Mouse (Mus musculus) neural tube, embryonic 12.5 days (tissue): ENCODE measurements at regions not wholly inside any gene's neighbourhood (a gene's known extent, or its start where the extent isn't known, plus 50 kb on each side); places are given as distances from the start of the nearest gene placed in this dataset.
"Not testable (repeated sequence)": the region's sequence is repeated elsewhere in the genome, so short reads cannot be mapped to it uniquely, and the experiment has no call there.

Source experiments
- ATAC-seq: fragments of 200-750 bp; cut with Nextera tagmentation; 2 replicates; pipeline ENCODE4 v1.8.0; 2017; ENCODE audit warnings: low read depth, mild to moderate bottlenecking, moderate TSS enrichment, moderate library complexity; ENCODE audit not compliant: low FRiP score
- H3K27ac ChIP-seq: fragments of 300-500 bp; sonication (generic); 2 replicates; pipeline ENCODE4 v1.5.1; 2016
- H3K27me3 ChIP-seq: fragments of 300-500 bp; sonication (generic); replicated peaks from 2 replicates; pipeline ENCODE4 v1.6.1; 2016; ENCODE audit warnings: mild to moderate bottlenecking
- H3K36me3 ChIP-seq: fragments of 300-500 bp; sonication (generic); 2 replicates; pipeline ENCODE4 v1.6.1; 2016; ENCODE audit warnings: mild to moderate bottlenecking
- H3K4me1 ChIP-seq: fragments of 300-500 bp; sonication (generic); 2 replicates; pipeline ENCODE4 v1.6.1; 2016
- H3K4me2 ChIP-seq: fragments of 300-500 bp; sonication (generic); replicated peaks from 2 replicates; pipeline ENCODE4 v1.6.1; 2016; ENCODE audit warnings: mild to moderate bottlenecking
- H3K4me3 ChIP-seq: fragments of 300-500 bp; sonication (generic); 2 replicates; pipeline ENCODE4 v1.5.1; 2016
- H3K9ac ChIP-seq: fragments of 300-500 bp; sonication (generic); 2 replicates; pipeline ENCODE4 v1.6.1; 2016; ENCODE audit warnings: mild to moderate bottlenecking
- H3K9me3 ChIP-seq: fragments of 300-500 bp; sonication (generic); 2 replicates; pipeline ENCODE4 v1.6.1; 2016; ENCODE audit warnings: mild to moderate bottlenecking
- WGBS: fragments of 180-500 bp; shearing (Covaris S2); methylation state at CpG from one replicate; pipeline ENCODE4 v1.1.7; 2016; 5-methylcytosine and 5-hydroxymethylcytosine counted together

- Histone ChIP-seq H3K4me2 (no peak overlapping the region), H3K27me3 (no peaks in the 10 kb centered on the region), H3K27ac (no peak overlapping the region), H3K9ac (no peak overlapping the region), H3K36me3 (no peaks in the 10 kb centered on the region), H3K4me3 (no peak overlapping the region), H3K4me1 (no peaks in the 10 kb centered on the region), H3K9me3 (no peaks in the 10 kb centered on the region)
- ATAC-seq = no peak
- WGBS = 56% methylated on average over 5 of the region's 5 CpGs
Observed at GRCm38 (mm10) chr12:9760818-9761217, 190.9 kb downstream of the Osr1 start.

- not testable (repeated sequence) for ATAC-seq, H3K9ac ChIP-seq, H3K27me3 ChIP-seq, H3K36me3 ChIP-seq, H3K4me1 ChIP-seq, H3K4me2 ChIP-seq, H3K4me3 ChIP-seq, H3K9me3 ChIP-seq, H3K27ac ChIP-seq
- 69% methylated on average over 2 of the region's 2 CpGs for WGBS
Observed at GRCm38 (mm10) chr12:9762291-9762811, 192.4 kb downstream of the Osr1 start.

- H3K27ac ChIP-seq = no peak overlapping the region
- H3K36me3 ChIP-seq = no peaks in the 10 kb centered on the region
- H3K9ac ChIP-seq = no peak overlapping the region
- H3K4me1 ChIP-seq = no peaks in the 10 kb centered on the region
- H3K9me3 ChIP-seq = no peaks in the 10 kb centered on the region
- H3K27me3 ChIP-seq = no peaks in the 10 kb centered on the region
- H3K4me3 ChIP-seq = no peak overlapping the region
- WGBS = 91% methylated on average over 2 of the region's 2 CpGs
- H3K4me2 ChIP-seq = no peak overlapping the region
- ATAC-seq = no peak
Observed at GRCm38 (mm10) chr12:9762842-9763241, 192.9 kb downstream of the Osr1 start.

- H3K4me3 ChIP-seq = no peak overlapping the region
- H3K4me2 ChIP-seq = no peak overlapping the region
- H3K36me3 ChIP-seq = no peaks in the 10 kb centered on the region
- no peaks in the 10 kb centered on the region for H3K9me3 ChIP-seq
- H3K27ac ChIP-seq = no peak overlapping the region
- no peaks in the 10 kb centered on the region for H3K27me3 ChIP-seq
- no peak for ATAC-seq
- no peaks in the 10 kb centered on the region for H3K4me1 ChIP-seq
- 66% methylated on average over 4 of the region's 4 CpGs for WGBS
- no peak overlapping the region for H3K9ac ChIP-seq
Observed at GRCm38 (mm10) chr12:9770908-9771307, 201.0 kb downstream of the Osr1 start.

GRCm38 (mm10) chr12:9772875-9773274 lies 203.0 kb downstream of the Osr1 start:
- H3K36me3 ChIP-seq = no peaks in the 10 kb centered on the region
- H3K4me3 ChIP-seq = no peak overlapping the region
- H3K9ac ChIP-seq = no peak overlapping the region
- no peak for ATAC-seq
- no peak overlapping the region for H3K4me2 ChIP-seq
- 89% methylated on average over 1 of the region's 1 CpGs for WGBS
- H3K4me1 ChIP-seq = no peaks in the 10 kb centered on the region
- H3K27me3 ChIP-seq = no peaks in the 10 kb centered on the region
- no peaks in the 10 kb centered on the region for H3K9me3 ChIP-seq
- H3K27ac ChIP-seq = no peak overlapping the region

- Histone ChIP-seq H3K27ac (no peak overlapping the region), H3K36me3 (no peaks in the 10 kb centered on the region), H3K4me1 (no peaks in the 10 kb centered on the region), H3K9me3 (no peaks in the 10 kb centered on the region), H3K4me2 (no peak overlapping the region), H3K4me3 (no peak overlapping the region), H3K27me3 (no peaks in the 10 kb centered on the region), H3K9ac (no peak overlapping the region)
- no peak for ATAC-seq
- WGBS = 77% methylated on average over 3 of the region's 3 CpGs
Observed at GRCm38 (mm10) chr12:9802284-9802683, 232.4 kb downstream of the Osr1 start.

- no peaks in the 10 kb centered on the region for H3K36me3 ChIP-seq
- WGBS = 75% methylated on average over 1 of the region's 1 CpGs
- no peak overlapping the region for H3K9ac ChIP-seq
- no peak for ATAC-seq
- H3K4me3 ChIP-seq = no peak overlapping the region
- no peak overlapping the region for H3K4me2 ChIP-seq
- H3K4me1 ChIP-seq = no peaks in the 10 kb centered on the region
- H3K9me3 ChIP-seq = no peaks in the 10 kb centered on the region
- H3K27ac ChIP-seq = no peak overlapping the region
- no peaks in the 10 kb centered on the region for H3K27me3 ChIP-seq
Observed at GRCm38 (mm10) chr12:9807406-9807805, 237.5 kb downstream of the Osr1 start.

GRCm38 (mm10) chr12:9833273-9833672 lies 263.4 kb downstream of the Osr1 start:
- WGBS = 61% methylated on average over 3 of the region's 3 CpGs
- H3K4me3 ChIP-seq = no peak overlapping the region

GRCm38 (mm10) chr12:9839198-9839845 lies 269.4 kb downstream of the Osr1 start:
- H3K4me3 ChIP-seq = no peak overlapping the region
- H3K27ac ChIP-seq = no peak overlapping the region
- no peaks in the 10 kb centered on the region for H3K4me1 ChIP-seq
- no peak overlapping the region for H3K9ac ChIP-seq
- H3K27me3 ChIP-seq = no peaks in the 10 kb centered on the region
- no peaks in the 10 kb centered on the region for H3K9me3 ChIP-seq
- 80% methylated on average over 5 of the region's 5 CpGs for WGBS
- ATAC-seq = no peak
- H3K4me2 ChIP-seq = no peak overlapping the region
- H3K36me3 ChIP-seq = no peaks in the 10 kb centered on the region

More at GRCm38 (mm10) chr12:9833273-9833672, 263.4 kb downstream of the Osr1 start:
- no peak for ATAC-seq
- Histone ChIP-seq H3K4me2 (no peak overlapping the region), H3K9ac (no peak overlapping the region), H3K9me3 (no peaks in the 10 kb centered on the region), H3K27me3 (no peaks in the 10 kb centered on the region), H3K36me3 (no peaks in the 10 kb centered on the region), H3K4me1 (no peaks in the 10 kb centered on the region), H3K27ac (no peak overlapping the region)

GRCm38 (mm10) chr12:9839949-9840348 lies 270.0 kb downstream of the Osr1 start:
- Histone ChIP-seq H3K4me1 (no peaks in the 10 kb centered on the region), H3K4me2 (no peak overlapping the region), H3K4me3 (no peak overlapping the region), H3K9me3 (no peaks in the 10 kb centered on the region), H3K9ac (no peak overlapping the region), H3K36me3 (no peaks in the 10 kb centered on the region), H3K27ac (no peak overlapping the region), H3K27me3 (no peaks in the 10 kb centered on the region)
- no peak for ATAC-seq
- WGBS = 79% methylated on average over 2 of the region's 2 CpGs

GRCm38 (mm10) chr12:9847034-9847433 lies 277.1 kb downstream of the Osr1 start:
- no peaks in the 10 kb centered on the region for H3K9me3 ChIP-seq
- H3K27me3 ChIP-seq = no peaks in the 10 kb centered on the region
- H3K36me3 ChIP-seq = no peaks in the 10 kb centered on the region
- 82% methylated on average over 2 of the region's 2 CpGs for WGBS
- H3K4me3 ChIP-seq = no peak overlapping the region
- ATAC-seq = no peak
- no peaks in the 10 kb centered on the region for H3K4me1 ChIP-seq
- H3K27ac ChIP-seq = no peak overlapping the region
- no peak overlapping the region for H3K9ac ChIP-seq
- no peak overlapping the region for H3K4me2 ChIP-seq

- Histone ChIP-seq H3K4me3 (no peak overlapping the region), H3K9me3 (no peaks in the 10 kb centered on the region), H3K4me2 (no peak overlapping the region), H3K27ac (no peak overlapping the region), H3K36me3 (no peaks in the 10 kb centered on the region), H3K9ac (no peak overlapping the region), H3K4me1 (no peaks in the 10 kb centered on the region), H3K27me3 (no peaks in the 10 kb centered on the region)
- no peak for ATAC-seq
- WGBS = 90% methylated on average over 7 of the region's 7 CpGs
Observed at GRCm38 (mm10) chr12:9847465-9848205, 277.7 kb downstream of the Osr1 start.
